Mouse (Mus musculus): ENCODE results near the gene Galr2.

The Galr2 gene

GRCm38 (mm10) chr11:116307019-116307725, 26.4 kb downstream of the Galr2 start, which contains the start of gene Exoc7:
Gene Exoc7, minus strand, starts transcription at chr11:116307233.
- no peak for DNase-seq (ENCODE audit: low spot score)

- peak; percentile 80 for DNase-seq (ENCODE audit: low spot score)
Measured at GRCm38 (mm10) chr11:116307762-116308531, 27.2 kb downstream of the Galr2 start.

- DNase-seq (ENCODE audit: low spot score): no peak
Measured at GRCm38 (mm10) chr11:116309601-116310000, 28.9 kb downstream of the Galr2 start.

- peak; percentile 70 for DNase-seq (ENCODE audit: low spot score)
Measured at GRCm38 (mm10) chr11:116311169-116311568, 30.4 kb downstream of the Galr2 start.

GRCm38 (mm10) chr11:116312359-116312758, 31.6 kb downstream of the Galr2 start:
- no peak for DNase-seq (ENCODE audit: low spot score)

GRCm38 (mm10) chr11:116318719-116319659, 38.2 kb downstream of the Galr2 start:
- peak; percentile 82 for DNase-seq (ENCODE audit: low spot score)

GRCm38 (mm10) chr11:116326963-116327603, 46.3 kb downstream of the Galr2 start:
- DNase-seq (ENCODE audit: low spot score): no peak

- no peak for DNase-seq (ENCODE audit: low spot score)
Measured at GRCm38 (mm10) chr11:116329314-116330210, 48.8 kb downstream of the Galr2 start.

GRCm38 (mm10) chr11:116330211-116330518, 49.4 kb downstream of the Galr2 start:
- DNase-seq (ENCODE audit: low spot score): no peak

GRCm38 (mm10) chr11:116332232-116332982, 51.7 kb downstream of the Galr2 start:
- no peak for DNase-seq (ENCODE audit: low spot score)

- no peak for DNase-seq (ENCODE audit: low spot score)
Measured at GRCm38 (mm10) chr11:116332983-116333270, 52.2 kb downstream of the Galr2 start.

Data from testis, postnatal 14 days (tissue).